In the genomic region with DNA sequence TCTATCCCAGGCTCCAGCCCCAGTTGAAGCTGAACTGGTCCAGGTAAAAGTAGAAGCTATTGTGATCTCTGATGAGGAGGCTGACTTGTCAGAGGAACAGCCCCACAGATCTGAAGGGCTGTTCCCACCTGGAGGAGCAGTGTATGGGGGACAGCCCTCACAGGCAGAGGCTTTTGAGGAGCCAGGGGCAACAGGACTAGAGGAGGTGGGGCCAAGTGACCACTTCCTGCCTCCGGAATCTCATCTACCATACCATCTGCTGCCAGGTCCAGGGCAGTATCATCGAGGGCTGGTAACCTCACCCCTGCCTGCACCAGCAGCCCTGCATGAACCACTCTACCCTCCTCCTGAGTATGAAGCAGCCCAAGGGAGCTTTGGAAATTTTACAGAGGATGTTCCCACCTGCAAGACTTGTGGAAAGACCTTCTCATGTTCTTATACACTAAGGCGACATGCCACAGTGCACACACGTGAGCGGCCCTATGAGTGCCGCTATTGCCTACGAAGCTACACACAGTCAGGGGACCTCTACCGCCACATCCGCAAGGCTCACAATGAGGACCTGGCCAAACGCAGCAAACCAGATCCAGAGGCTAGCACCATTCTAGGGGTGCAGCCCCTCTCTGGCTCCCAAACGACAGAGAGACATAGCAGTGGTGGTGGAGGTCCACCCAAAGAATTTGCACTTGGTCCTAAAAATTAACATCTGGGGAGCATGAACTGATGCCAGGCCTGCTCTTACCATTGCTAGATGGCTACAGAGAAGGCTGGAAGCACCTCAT, we compare ENCODE assay signal across 25 mouse cellular contexts. TPM values are rescaled to one million over a fixed set of nuclear protein-coding genes. Genes with fewer than 3 reads are reported as not detected.
DNase-seq lines count a peak whose midpoint lies in the region; ATAC-seq and TF ChIP-seq lines count a peak whose summit lies in the region.
"Had no signal": no experiment of that assay in that cellular context is flagged by ENCODE, and none has a peak within 500 bp of the region (broad histone marks: within the 10 kb centered on the region; RNA-seq: fewer than 3 reads in every experiment).

No protein-coding gene starts in this region.

- H3K4me2 ChIP-seq in hindbrain, embryonic 16.5 days (ENCODE audit: low read length): no peak overlapping the region
- peak overlapping the region; percentile 84 for H3K4me2 ChIP-seq in myocyte (ENCODE audit: low read depth)
- H3K4me2 ChIP-seq: lung, embryonic 15.5 days; midbrain, embryonic 12.5 days had no signal

- H3ac ChIP-seq in myocyte (ENCODE audit: control insufficient read depth, insufficient read length): no peak overlapping the region

- peak; percentile 19; the same call in 1 of the 2 replicates for TF ChIP-seq POLR2A in testis, adult 2 months (IDR thresholded peaks at IDR 0.05; ENCODE audit: control insufficient read depth, low read depth, low read length)
- TF ChIP-seq POLR2A in myocyte (IDR thresholded peaks at IDR 0.05; ENCODE audit: insufficient read length, low read depth): no peak

- H3K79me2 ChIP-seq in myocyte (ENCODE audit: control insufficient read depth, insufficient read depth): no peaks in the 10 kb centered on the region

- H3K27ac ChIP-seq in hindbrain, embryonic 10.5 days: no peak overlapping the region
- H3K27ac ChIP-seq in hindbrain, embryonic 16.5 days (ENCODE audit: low read depth, low read length): no peak overlapping the region
- H3K27ac ChIP-seq in testis, adult 2 months (ENCODE audit: control insufficient read depth, insufficient read depth, low read depth, low read length): no peak overlapping the region
- H3K27ac ChIP-seq: embryonic facial prominence, embryonic 10.5 days; kidney, postnatal 0 days; limb, embryonic 10.5 days; midbrain, embryonic 12.5 days had no signal

- peaks cover 59% of the 10 kb centered on the region for H3K36me3 ChIP-seq in hindbrain, embryonic 10.5 days
- H3K36me3 ChIP-seq in hindbrain, embryonic 16.5 days (ENCODE audit: control insufficient read depth, insufficient read depth, low read length): peaks cover 10% of the 10 kb centered on the region; the same call in 1 of the 2 replicates
- no peaks in the 10 kb centered on the region for H3K36me3 ChIP-seq in testis, adult 2 months (ENCODE audit: control insufficient read depth, insufficient read depth, low read length)
- peaks cover 26% of the 10 kb centered on the region for H3K36me3 ChIP-seq in myocyte (ENCODE audit: control insufficient read depth, insufficient read depth)

- no peak overlapping the region; the same call in 1 of the 2 replicates for H3K9ac ChIP-seq in hindbrain, embryonic 16.5 days (ENCODE audit: low read depth, low read length)
- H3K9ac ChIP-seq: midbrain, embryonic 12.5 days had no signal

- WGBS in hindbrain, embryonic 10.5 days: 90% methylated on average over 11 of the region's 11 CpGs
- 95% methylated on average over 11 of the region's 11 CpGs for WGBS in hindbrain, embryonic 16.5 days

- H3K9me3 ChIP-seq in hindbrain, embryonic 10.5 days: no peaks in the 10 kb centered on the region
- no peaks in the 10 kb centered on the region for H3K9me3 ChIP-seq in hindbrain, embryonic 16.5 days (ENCODE audit: control insufficient read depth, low read length)
- H3K9me3 ChIP-seq: embryonic facial prominence, embryonic 10.5 days; hindbrain, embryonic 13.5 days; limb, embryonic 10.5 days; lung, embryonic 15.5 days; midbrain, embryonic 12.5 days; neural tube, embryonic 13.5 days had no signal

- ATAC-seq in hindbrain, embryonic 16.5 days: no peak
- peak; percentile 31 for ATAC-seq in common myeloid progenitor, adult 5-6 weeks (replicated peaks; ENCODE audit: low read depth, poor library complexity, severe bottlenecking)
- ATAC-seq: activated CD4-positive, CD25-positive, alpha-beta regulatory T cell, adult 4 months; CD4-positive, CD25-positive, alpha-beta regulatory T cell, adult 4 months; inflammation-experienced regulatory T-cells, adult 6 months had no signal

- TF ChIP-seq CTCF in testis, adult 2 months (IDR thresholded peaks at IDR 0.05; ENCODE audit: control insufficient read depth, insufficient read depth, insufficient replicate concordance, low read depth, low read length): no peak

- peaks cover 19% of the 10 kb centered on the region for H3K4me1 ChIP-seq in hindbrain, embryonic 10.5 days (replicated peaks)
- peaks cover 13% of the 10 kb centered on the region for H3K4me1 ChIP-seq in hindbrain, embryonic 16.5 days (ENCODE audit: control insufficient read depth, insufficient read depth, low read depth, low read length)
- H3K4me1 ChIP-seq in testis, adult 2 months (ENCODE audit: control insufficient read depth, insufficient read depth, low read length): peaks cover 7% of the 10 kb centered on the region

- intact Hi-C loops in left cerebral cortex, postnatal 10 days (cut with DNase I): no loop called here

- DNase-seq in hindbrain, embryonic 10.5 days (ENCODE audit: low spot score): no peak
- DNase-seq in testis, postnatal 10 days (ENCODE audit: low spot score): no peak
- no peak for DNase-seq in left cerebral cortex, postnatal 10 days (ENCODE audit: extremely low spot score in 1 of 2, low spot score in 2 of 2)
- DNase-seq in adrenal gland, postnatal 10 days: no peak
- DNase-seq: adrenal gland, adult 8-10 months; cerebellum, adult 8-10 months; gastrocnemius, postnatal 10 days; kidney, adult 2 months; lung, postnatal 36 days; retina, postnatal 1 day; thymus, postnatal 25 days had no signal

- 0 out of 2 replicates have a peak overlapping the region, but pooled peaks have one; percentile 69 for H3K4me3 ChIP-seq in hindbrain, embryonic 10.5 days
- no peak overlapping the region for H3K4me3 ChIP-seq in hindbrain, embryonic 16.5 days (ENCODE audit: low read length)
- peak overlapping the region; percentile 98 for H3K4me3 ChIP-seq in testis, adult 2 months (ENCODE audit: control insufficient read depth, low read depth, low read length)
- peak overlapping the region; percentile 50 for H3K4me3 ChIP-seq in myocyte
- H3K4me3 ChIP-seq: lung, embryonic 15.5 days; midbrain, embryonic 12.5 days had no signal

- no peaks in the 10 kb centered on the region for H3K27me3 ChIP-seq in hindbrain, embryonic 10.5 days (ENCODE audit: insufficient read depth, poor library complexity, severe bottlenecking)
- no peaks in the 10 kb centered on the region for H3K27me3 ChIP-seq in hindbrain, embryonic 16.5 days (replicated peaks; ENCODE audit: control insufficient read depth, insufficient read depth, low read length)
- no peaks in the 10 kb centered on the region for H3K27me3 ChIP-seq in testis, adult 2 months (ENCODE audit: control insufficient read depth, insufficient read depth, low read length)
- H3K27me3 ChIP-seq in myocyte (ENCODE audit: control insufficient read depth, insufficient read depth, insufficient read length): no peaks in the 10 kb centered on the region
- H3K27me3 ChIP-seq: hindbrain, embryonic 13.5 days; lung, embryonic 15.5 days; neural tube, embryonic 13.5 days had no signal

TF ChIP-seq in myocyte, 11 proteins besides CTCF, POLR2A, EP300 and RAD21:
- TF ChIP-seq POLR2AphosphoS2 (IDR thresholded peaks at IDR 0.05; ENCODE audit: insufficient read length, low read depth) (peak; percentile 16), TCF12 (IDR thresholded peaks at IDR 0.05; ENCODE audit: insufficient read depth, poor library complexity, severe bottlenecking) (no peak)

RNA-seq across cellular contexts. Expression of a gene that starts 1.7 kb away (rescaled TPM):
- polyA plus RNA-seq in hindbrain, embryonic 10.5 days (2016; fragmentation: Nextera tagmentation; extraction: Ambion mirVana): 7.2 and 8.3 TPM in 2 replicates
- polyA plus RNA-seq in hindbrain, embryonic 16.5 days (2015; fragmentation: Nextera tagmentation; extraction: Ambion mirVana): 8.0 and 8.1 TPM in 2 replicates
- polyA plus RNA-seq in testis, adult 2 months (2012; rRNA removed): 40.5 and 44.2 TPM in 2 replicates
- 1.8 and 1.9 TPM in 2 replicates for total RNA-seq in common myeloid progenitor, adult 5-6 weeks (2017)
- 2.4 TPM for polyA plus RNA-seq in myocyte (2012; fragmentation: generic; extraction: Trizol)
- 1 to 10 TPM; 4.5 to 5.5 TPM for total RNA-seq in left cerebral cortex, postnatal 10 days (2021)
- 1 to 10 TPM; 2.0 to 2.3 TPM for total RNA-seq in adrenal gland, postnatal 10 days (2021)

RNA-seq across cellular contexts. Expression of a gene that starts 5.7 kb away (rescaled TPM):
- polyA plus RNA-seq in hindbrain, embryonic 10.5 days (2016; fragmentation: Nextera tagmentation; extraction: Ambion mirVana): 189 and 194 TPM in 2 replicates
- polyA plus RNA-seq in hindbrain, embryonic 16.5 days (2015; fragmentation: Nextera tagmentation; extraction: Ambion mirVana): 136 and 147 TPM in 2 replicates
- polyA plus RNA-seq in testis, adult 2 months (2012; rRNA removed): 38.4 and 48.4 TPM in 2 replicates
- total RNA-seq in common myeloid progenitor, adult 5-6 weeks (2017): 52.9 and 62.4 TPM in 2 replicates
- polyA plus RNA-seq in myocyte (2012; fragmentation: generic; extraction: Trizol): 152 TPM
- 100 to 1,000 TPM; 109 to 110 TPM for total RNA-seq in left cerebral cortex, postnatal 10 days (2021)
- 10 to 100 TPM; 81.3 to 90.4 TPM for total RNA-seq in adrenal gland, postnatal 10 days (2021)

RNA-seq across cellular contexts. Expression of a gene that starts 15.1 kb away (rescaled TPM):
- 52.0 and 67.5 TPM in 2 replicates for polyA plus RNA-seq in hindbrain, embryonic 10.5 days (2016; fragmentation: Nextera tagmentation; extraction: Ambion mirVana)
- 51.6 and 54.3 TPM in 2 replicates for polyA plus RNA-seq in hindbrain, embryonic 16.5 days (2015; fragmentation: Nextera tagmentation; extraction: Ambion mirVana)
- polyA plus RNA-seq in testis, adult 2 months (2012; rRNA removed): 6.8 and 7.9 TPM in 2 replicates
- total RNA-seq in common myeloid progenitor, adult 5-6 weeks (2017): 65.7 and 68.2 TPM in 2 replicates
- polyA plus RNA-seq in myocyte (2012; fragmentation: generic; extraction: Trizol): 18.7 TPM
- total RNA-seq in left cerebral cortex, postnatal 10 days (2021): 10 to 100 TPM; 27.7 to 29.0 TPM
- total RNA-seq in adrenal gland, postnatal 10 days (2021): 10 to 100 TPM; 25.7 to 30.7 TPM

RNA-seq across cellular contexts. Expression of a gene that starts 15.7 kb away (rescaled TPM):
- 4.1 and 4.5 TPM in 2 replicates for polyA plus RNA-seq in hindbrain, embryonic 10.5 days (2016; fragmentation: Nextera tagmentation; extraction: Ambion mirVana)
- polyA plus RNA-seq in hindbrain, embryonic 16.5 days (2015; fragmentation: Nextera tagmentation; extraction: Ambion mirVana): 5.1 and 5.8 TPM in 2 replicates
- 12.9 and 14.9 TPM in 2 replicates for polyA plus RNA-seq in testis, adult 2 months (2012; rRNA removed)
- total RNA-seq in common myeloid progenitor, adult 5-6 weeks (2017): 89.1 and 100 TPM in 2 replicates
- 42.1 TPM for polyA plus RNA-seq in myocyte (2012; fragmentation: generic; extraction: Trizol)
- total RNA-seq in left cerebral cortex, postnatal 10 days (2021): 10 to 100 TPM; 98.6 to 98.9 TPM
- 10 to 100 TPM; 58.0 to 62.7 TPM for total RNA-seq in adrenal gland, postnatal 10 days (2021)

RNA-seq across cellular contexts. Expression of a gene that starts 17.9 kb away (rescaled TPM):
- 43.8 and 44.2 TPM in 2 replicates for polyA plus RNA-seq in hindbrain, embryonic 10.5 days (2016; fragmentation: Nextera tagmentation; extraction: Ambion mirVana)
- 31.7 and 33.1 TPM in 2 replicates for polyA plus RNA-seq in hindbrain, embryonic 16.5 days (2015; fragmentation: Nextera tagmentation; extraction: Ambion mirVana)
- polyA plus RNA-seq in testis, adult 2 months (2012; rRNA removed): 28.1 and 36.2 TPM in 2 replicates
- total RNA-seq in common myeloid progenitor, adult 5-6 weeks (2017): 10.3 and 11.4 TPM in 2 replicates
- 19.6 TPM for polyA plus RNA-seq in myocyte (2012; fragmentation: generic; extraction: Trizol)
- total RNA-seq in left cerebral cortex, postnatal 10 days (2021): 10 to 100 TPM; 16.4 to 17.8 TPM
- total RNA-seq in adrenal gland, postnatal 10 days (2021): 10 to 100 TPM; 12.4 to 19.5 TPM
